Mouse (Mus musculus): ENCODE measurements around the gene Defb26. TPM values are rescaled to one million over a fixed set of nuclear protein-coding genes. Genes with fewer than 3 reads are reported as not detected.

The Defb26 gene
- polyA plus RNA-seq, 1 experiment: not detected

GRCm38 (mm10) chr2:152541979-152542378 is 30.5 kb upstream of the Defb26 start:
- H3K4me3 ChIP-seq (ENCODE audit: control insufficient read depth, low read depth, low read length): no peak overlapping the region
- TF ChIP-seq POLR2A (IDR thresholded peaks at IDR 0.05; ENCODE audit: control insufficient read depth, low read depth, low read length) (no peak), CTCF (IDR thresholded peaks at IDR 0.05; ENCODE audit: control insufficient read depth, insufficient read depth, insufficient replicate concordance, low read depth, low read length) (no peak)

GRCm38 (mm10) chr2:152539944-152540710 is 28.6 kb upstream of the Defb26 start, which contains the start of gene Defb29:
Gene Defb29 (minus strand): TSS chr2:152540098.
- TF ChIP-seq CTCF (IDR thresholded peaks at IDR 0.05; ENCODE audit: control insufficient read depth, insufficient read depth, insufficient replicate concordance, low read depth, low read length) (peak; percentile 36; the same call in 1 of the 2 replicates), POLR2A (IDR thresholded peaks at IDR 0.05; ENCODE audit: control insufficient read depth, low read depth, low read length) (no peak)
- no peak within 1 kb of the TSS for H3K27ac ChIP-seq (ENCODE audit: control insufficient read depth, insufficient read depth, low read depth, low read length)
- H3K27me3 ChIP-seq (ENCODE audit: control insufficient read depth, insufficient read depth, low read length): no peaks in the 10 kb centered on the region

More at GRCm38 (mm10) chr2:152541979-152542378, 30.5 kb upstream of the Defb26 start:
- Histone ChIP-seq H3K36me3 (ENCODE audit: control insufficient read depth, insufficient read depth, low read length) (no peaks in the 10 kb centered on the region), H3K27ac (ENCODE audit: control insufficient read depth, insufficient read depth, low read depth, low read length) (no peak overlapping the region), H3K27me3 (ENCODE audit: control insufficient read depth, insufficient read depth, low read length) (no peaks in the 10 kb centered on the region), H3K4me1 (ENCODE audit: control insufficient read depth, insufficient read depth, low read length) (peaks cover 3% of the 10 kb centered on the region)

GRCm38 (mm10) chr2:152517981-152518380 is 6.5 kb upstream of the Defb26 start, which contains the start of gene Defb28:
Gene Defb28 (plus strand): TSS chr2:152518255.
- Histone ChIP-seq H3K27me3 (ENCODE audit: control insufficient read depth, insufficient read depth, low read length) (no peaks in the 10 kb centered on the region), H3K27ac (ENCODE audit: control insufficient read depth, insufficient read depth, low read depth, low read length) (no peak within 1 kb of the TSS), H3K36me3 (ENCODE audit: control insufficient read depth, insufficient read depth, low read length) (no peaks in the 10 kb centered on the region), H3K4me3 (ENCODE audit: control insufficient read depth, low read depth, low read length) (no peak within 1 kb of the TSS), H3K4me1 (ENCODE audit: control insufficient read depth, insufficient read depth, low read length) (no peaks in the 10 kb centered on the region)
- TF ChIP-seq CTCF (IDR thresholded peaks at IDR 0.05; ENCODE audit: control insufficient read depth, insufficient read depth, insufficient replicate concordance, low read depth, low read length) (peak; percentile 4; the same call in 1 of the 2 replicates), POLR2A (IDR thresholded peaks at IDR 0.05; ENCODE audit: control insufficient read depth, low read depth, low read length) (no peak)

More at GRCm38 (mm10) chr2:152539944-152540710, 28.6 kb upstream of the Defb26 start, which contains the start of gene Defb29:
- Histone ChIP-seq H3K36me3 (ENCODE audit: control insufficient read depth, insufficient read depth, low read length) (no peaks in the 10 kb centered on the region), H3K4me1 (ENCODE audit: control insufficient read depth, insufficient read depth, low read length) (peaks cover 3% of the 10 kb centered on the region), H3K4me3 (ENCODE audit: control insufficient read depth, low read depth, low read length) (no peak within 1 kb of the TSS)

GRCm38 (mm10) chr2:152516084-152516483 is 4.6 kb upstream of the Defb26 start:
- no peak overlapping the region for H3K27ac ChIP-seq (ENCODE audit: control insufficient read depth, insufficient read depth, low read depth, low read length)
- TF ChIP-seq POLR2A (IDR thresholded peaks at IDR 0.05; ENCODE audit: control insufficient read depth, low read depth, low read length) (no peak), CTCF (IDR thresholded peaks at IDR 0.05; ENCODE audit: control insufficient read depth, insufficient read depth, insufficient replicate concordance, low read depth, low read length) (no peak)
- no peaks in the 10 kb centered on the region for H3K36me3 ChIP-seq (ENCODE audit: control insufficient read depth, insufficient read depth, low read length)
- no peaks in the 10 kb centered on the region for H3K27me3 ChIP-seq (ENCODE audit: control insufficient read depth, insufficient read depth, low read length)
- H3K4me1 ChIP-seq (ENCODE audit: control insufficient read depth, insufficient read depth, low read length): no peaks in the 10 kb centered on the region
- no peak overlapping the region for H3K4me3 ChIP-seq (ENCODE audit: control insufficient read depth, low read depth, low read length)

- no peak overlapping the region for H3K4me3 ChIP-seq (ENCODE audit: control insufficient read depth, low read depth, low read length)
Measured at GRCm38 (mm10) chr2:152503950-152504349, 7.5 kb downstream of the Defb26 start.

GRCm38 (mm10) chr2:152500863-152501229 is 10.6 kb downstream of the Defb26 start:
- H3K4me3 ChIP-seq (ENCODE audit: control insufficient read depth, low read depth, low read length): no peak overlapping the region
- no peaks in the 10 kb centered on the region for H3K4me1 ChIP-seq (ENCODE audit: control insufficient read depth, insufficient read depth, low read length)
- no peak overlapping the region for H3K27ac ChIP-seq (ENCODE audit: control insufficient read depth, insufficient read depth, low read depth, low read length)
- TF ChIP-seq POLR2A (IDR thresholded peaks at IDR 0.05; ENCODE audit: control insufficient read depth, low read depth, low read length): no peak
- TF ChIP-seq CTCF (IDR thresholded peaks at IDR 0.05; ENCODE audit: control insufficient read depth, insufficient read depth, insufficient replicate concordance, low read depth, low read length): no peak
- no peaks in the 10 kb centered on the region for H3K36me3 ChIP-seq (ENCODE audit: control insufficient read depth, insufficient read depth, low read length)
- H3K27me3 ChIP-seq (ENCODE audit: control insufficient read depth, insufficient read depth, low read length): no peaks in the 10 kb centered on the region

More at GRCm38 (mm10) chr2:152503950-152504349, 7.5 kb downstream of the Defb26 start:
- Histone ChIP-seq H3K27ac (ENCODE audit: control insufficient read depth, insufficient read depth, low read depth, low read length) (no peak overlapping the region), H3K4me1 (ENCODE audit: control insufficient read depth, insufficient read depth, low read length) (no peaks in the 10 kb centered on the region), H3K36me3 (ENCODE audit: control insufficient read depth, insufficient read depth, low read length) (no peaks in the 10 kb centered on the region), H3K27me3 (ENCODE audit: control insufficient read depth, insufficient read depth, low read length) (no peaks in the 10 kb centered on the region)
- no peak for TF ChIP-seq POLR2A (IDR thresholded peaks at IDR 0.05; ENCODE audit: control insufficient read depth, low read depth, low read length)
- TF ChIP-seq CTCF (IDR thresholded peaks at IDR 0.05; ENCODE audit: control insufficient read depth, insufficient read depth, insufficient replicate concordance, low read depth, low read length): no peak

- Histone ChIP-seq H3K27me3 (ENCODE audit: control insufficient read depth, insufficient read depth, low read length) (no peaks in the 10 kb centered on the region), H3K4me1 (ENCODE audit: control insufficient read depth, insufficient read depth, low read length) (no peaks in the 10 kb centered on the region), H3K27ac (ENCODE audit: control insufficient read depth, insufficient read depth, low read depth, low read length) (no peak overlapping the region), H3K4me3 (ENCODE audit: control insufficient read depth, low read depth, low read length) (no peak overlapping the region), H3K36me3 (ENCODE audit: control insufficient read depth, insufficient read depth, low read length) (no peaks in the 10 kb centered on the region)
- TF ChIP-seq CTCF (IDR thresholded peaks at IDR 0.05; ENCODE audit: control insufficient read depth, insufficient read depth, insufficient replicate concordance, low read depth, low read length) (no peak), POLR2A (IDR thresholded peaks at IDR 0.05; ENCODE audit: control insufficient read depth, low read depth, low read length) (no peak)
Measured at GRCm38 (mm10) chr2:152500204-152500862, 11.2 kb downstream of the Defb26 start.

Measured in testis, adult 2 months (tissue).